Mouse (Mus musculus) kidney, embryonic 14.5 days (tissue): Measurements from ENCODE around the gene Mef2a. TPM values are rescaled to one million over a fixed set of nuclear protein-coding genes. Genes with fewer than 3 reads are reported as not detected.

Experiments used
- ATAC-seq: fragments of 200-750 bp; cut with Nextera tagmentation; 2 replicates; pipeline ENCODE4 v1.8.0; 2017; ENCODE audit warnings: moderate number of reproducible peaks, mild to moderate bottlenecking, moderate TSS enrichment, moderate library complexity; ENCODE audit not compliant: low FRiP score, low TSS enrichment
- H3K27ac ChIP-seq: fragments of 300-500 bp; sonication (generic); 2 replicates; pipeline ENCODE4 v1.5.1; 2014; ENCODE audit warnings: low read depth, mild to moderate bottlenecking, low read length, moderate library complexity, mixed read lengths
- H3K27me3 ChIP-seq: fragments of 300-500 bp; sonication (generic); 2 replicates; pipeline ENCODE4 v1.6.1; 2014; ENCODE audit warnings: mild to moderate bottlenecking, low read length; ENCODE audit not compliant: control insufficient read depth, insufficient read depth
- H3K36me3 ChIP-seq: fragments of 300-500 bp; sonication (generic); 2 replicates; pipeline ENCODE4 v1.6.1; 2014; ENCODE audit warnings: low read length, mixed read lengths; ENCODE audit not compliant: control insufficient read depth, insufficient read depth
- H3K4me1 ChIP-seq: fragments of 300-500 bp; sonication (generic); 2 replicates; pipeline ENCODE4 v1.6.1; 2014; ENCODE audit warnings: low read length, mixed read lengths; ENCODE audit not compliant: control insufficient read depth, insufficient read depth
- H3K4me2 ChIP-seq: fragments of 300-500 bp; sonication (generic); replicated peaks from 2 replicates; pipeline ENCODE4 v1.6.1; 2014; ENCODE audit warnings: low read depth, mild to moderate bottlenecking, low read length
- H3K4me3 ChIP-seq: fragments of 300-500 bp; sonication (generic); 2 replicates; pipeline ENCODE4 v1.5.1; 2014; ENCODE audit warnings: mild to moderate bottlenecking, low read length
- H3K9ac ChIP-seq: fragments of 300-500 bp; sonication (generic); 2 replicates; pipeline ENCODE4 v1.6.1; 2014; ENCODE audit warnings: low read depth, mild to moderate bottlenecking, low read length, moderate library complexity
- H3K9me3 ChIP-seq: fragments of 300-500 bp; sonication (generic); 2 replicates; pipeline ENCODE4 v1.6.1; 2016; ENCODE audit warnings: low read length; ENCODE audit not compliant: control insufficient read depth
- WGBS: fragments of 180-500 bp; shearing (Covaris S2); extraction: QIAGEN DNeasy Blood & Tissue Kit; methylation state at CpG from one replicate; pipeline ENCODE4 v1.1.7; 2014; 5-methylcytosine and 5-hydroxymethylcytosine counted together
- polyA plus RNA-seq: library from polyadenylated mRNA; unstranded; fragments of >200 nt; fragmentation: Nextera tagmentation; extraction: Ambion mirVana; gene quantifications from 2 replicates; pipeline ENCODE4 v1.2.1, GENCODE M21; 2014

Gene Mef2a
- polyA plus RNA-seq, 1 experiment from 2014 or later: 45.6 TPM

DNA sequence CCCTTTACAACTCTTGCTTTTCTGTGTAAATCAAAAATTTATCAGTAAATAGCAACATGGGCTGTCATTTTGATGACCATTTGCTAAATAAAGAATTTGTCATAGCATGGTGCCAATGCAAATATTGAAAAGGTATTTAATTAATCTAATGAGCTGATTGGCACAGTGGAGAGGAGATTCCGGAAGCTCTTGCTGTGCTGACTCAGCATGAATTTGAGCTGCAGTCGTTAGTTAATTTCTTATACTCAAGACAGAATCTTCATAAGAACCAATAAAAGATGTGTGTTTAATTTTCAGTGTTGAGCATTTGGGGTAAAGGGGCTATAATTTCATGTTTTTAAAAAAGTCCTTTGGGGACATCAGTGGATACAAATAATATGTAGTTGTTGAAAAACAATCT lies 31.5 kb upstream of the Mef2a start:
- Histone ChIP-seq H3K4me2 (no peak overlapping the region), H3K36me3 (no peaks in the 10 kb centered on the region), H3K9ac (no peak overlapping the region), H3K27ac (no peak overlapping the region), H3K27me3 (no peaks in the 10 kb centered on the region), H3K9me3 (no peaks in the 10 kb centered on the region), H3K4me1 (no peaks in the 10 kb centered on the region), H3K4me3 (no peak overlapping the region)
- no peak for ATAC-seq
- 87% methylated on average over 2 of the region's 2 CpGs for WGBS

DNA sequence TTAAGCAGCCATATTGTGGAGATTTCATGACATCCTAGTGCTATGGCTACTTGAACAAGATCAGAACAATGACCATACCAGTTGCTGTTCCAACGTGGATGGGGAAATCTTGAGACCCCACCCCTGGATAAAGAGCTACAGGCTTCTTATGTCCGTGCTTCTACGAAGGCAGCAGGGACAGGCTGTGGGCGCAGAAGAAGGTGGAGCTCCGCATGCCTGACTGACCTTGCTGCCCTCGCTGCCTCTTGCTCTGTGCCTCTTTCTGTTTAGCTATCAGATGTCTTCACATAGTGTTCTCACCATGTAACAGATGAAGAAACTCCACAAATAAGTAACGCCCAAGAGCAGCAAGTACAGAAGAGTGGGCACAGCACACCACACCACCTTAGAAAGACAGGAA lies 29.7 kb upstream of the Mef2a start:
- Histone ChIP-seq H3K4me1 (no peaks in the 10 kb centered on the region), H3K9ac (no peak overlapping the region), H3K27me3 (no peaks in the 10 kb centered on the region), H3K36me3 (no peaks in the 10 kb centered on the region), H3K4me2 (no peak overlapping the region), H3K4me3 (no peak overlapping the region), H3K9me3 (no peaks in the 10 kb centered on the region), H3K27ac (no peak overlapping the region)
- 52% methylated on average over 7 of the region's 7 CpGs for WGBS
- ATAC-seq: no peak

DNA sequence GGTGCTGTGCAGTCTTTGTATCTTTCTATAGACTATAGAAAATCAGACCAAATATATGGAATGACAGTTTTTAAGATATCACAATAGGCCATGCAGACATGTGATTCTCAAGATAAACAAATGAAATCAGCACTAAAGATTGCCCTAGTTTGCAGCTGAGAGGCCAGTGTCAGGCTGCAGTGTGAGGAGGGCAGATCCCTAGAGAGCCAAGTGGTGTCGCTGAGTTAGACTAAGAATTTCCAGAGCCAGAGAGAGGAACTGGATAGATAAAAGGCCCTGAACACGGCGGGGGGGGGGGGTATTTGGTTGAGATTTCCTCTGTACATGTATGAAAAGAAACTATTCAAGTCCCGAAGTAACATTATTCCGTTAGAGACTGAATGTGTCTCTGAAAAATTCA lies 28.7 kb upstream of the Mef2a start:
- H3K4me3 ChIP-seq: no peak overlapping the region
- no peak overlapping the region for H3K27ac ChIP-seq
- no peaks in the 10 kb centered on the region for H3K36me3 ChIP-seq
- no peak overlapping the region for H3K9ac ChIP-seq
- 61% methylated on average over 5 of the region's 5 CpGs for whole genome bisulfite sequencing
- no peaks in the 10 kb centered on the region for H3K27me3 ChIP-seq
- no peaks in the 10 kb centered on the region for H3K4me1 ChIP-seq
- no peaks in the 10 kb centered on the region for H3K9me3 ChIP-seq
- no peak for ATAC-seq
- H3K4me2 ChIP-seq: no peak overlapping the region

DNA sequence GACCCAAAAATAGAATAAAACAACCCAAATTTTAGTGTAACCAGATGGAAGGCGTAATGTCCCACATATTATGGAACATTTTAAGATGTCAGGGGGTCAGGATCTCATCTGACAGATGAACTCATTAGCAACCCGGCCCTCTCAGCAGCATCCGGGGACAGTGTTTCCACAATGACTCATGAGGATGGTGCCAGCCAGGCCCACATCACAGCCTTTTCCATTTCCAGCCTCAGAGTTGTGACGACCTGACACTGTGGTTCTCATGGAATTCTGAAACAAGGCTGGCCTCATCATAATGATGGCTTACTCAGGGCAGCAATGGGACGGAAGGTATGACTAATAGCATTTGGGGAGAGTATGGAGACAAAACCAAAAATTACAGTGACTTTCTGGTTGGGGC lies 18.1 kb upstream of the Mef2a start:
- Histone ChIP-seq H3K4me2 (no peak overlapping the region), H3K4me1 (no peaks in the 10 kb centered on the region), H3K9me3 (no peaks in the 10 kb centered on the region), H3K27ac (no peak overlapping the region), H3K4me3 (no peak overlapping the region), H3K36me3 (no peaks in the 10 kb centered on the region), H3K27me3 (no peaks in the 10 kb centered on the region), H3K9ac (no peak overlapping the region)
- no peak for ATAC-seq
- WGBS: 71% methylated on average over 5 of the region's 5 CpGs

DNA sequence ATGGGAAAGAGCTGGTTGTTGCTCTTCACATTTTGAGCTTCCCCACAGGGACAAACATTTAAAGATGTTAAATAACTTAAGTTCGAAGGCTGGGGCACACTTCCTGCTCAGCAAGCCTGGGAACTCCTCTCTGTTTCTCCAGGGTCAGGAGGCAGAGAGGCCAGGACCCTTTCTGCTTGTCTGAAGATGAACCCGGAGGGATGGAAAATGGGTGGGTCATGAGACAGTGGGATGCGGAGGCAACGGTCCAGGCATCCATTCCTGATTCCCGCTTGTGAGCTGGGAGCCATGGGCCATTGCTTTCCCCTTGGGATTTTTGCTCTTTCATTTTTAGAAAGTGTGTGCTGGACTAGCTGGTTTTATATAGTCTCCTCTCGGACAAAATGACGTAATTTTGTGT lies 17.4 kb upstream of the Mef2a start:
- WGBS: 64% methylated on average over 7 of the region's 7 CpGs
- Histone ChIP-seq H3K4me3 (no peak overlapping the region), H3K9ac (no peak overlapping the region), H3K27ac (no peak overlapping the region), H3K4me1 (no peaks in the 10 kb centered on the region), H3K4me2 (no peak overlapping the region), H3K9me3 (no peaks in the 10 kb centered on the region), H3K36me3 (no peaks in the 10 kb centered on the region), H3K27me3 (no peaks in the 10 kb centered on the region)
- ATAC-seq: no peak

DNA sequence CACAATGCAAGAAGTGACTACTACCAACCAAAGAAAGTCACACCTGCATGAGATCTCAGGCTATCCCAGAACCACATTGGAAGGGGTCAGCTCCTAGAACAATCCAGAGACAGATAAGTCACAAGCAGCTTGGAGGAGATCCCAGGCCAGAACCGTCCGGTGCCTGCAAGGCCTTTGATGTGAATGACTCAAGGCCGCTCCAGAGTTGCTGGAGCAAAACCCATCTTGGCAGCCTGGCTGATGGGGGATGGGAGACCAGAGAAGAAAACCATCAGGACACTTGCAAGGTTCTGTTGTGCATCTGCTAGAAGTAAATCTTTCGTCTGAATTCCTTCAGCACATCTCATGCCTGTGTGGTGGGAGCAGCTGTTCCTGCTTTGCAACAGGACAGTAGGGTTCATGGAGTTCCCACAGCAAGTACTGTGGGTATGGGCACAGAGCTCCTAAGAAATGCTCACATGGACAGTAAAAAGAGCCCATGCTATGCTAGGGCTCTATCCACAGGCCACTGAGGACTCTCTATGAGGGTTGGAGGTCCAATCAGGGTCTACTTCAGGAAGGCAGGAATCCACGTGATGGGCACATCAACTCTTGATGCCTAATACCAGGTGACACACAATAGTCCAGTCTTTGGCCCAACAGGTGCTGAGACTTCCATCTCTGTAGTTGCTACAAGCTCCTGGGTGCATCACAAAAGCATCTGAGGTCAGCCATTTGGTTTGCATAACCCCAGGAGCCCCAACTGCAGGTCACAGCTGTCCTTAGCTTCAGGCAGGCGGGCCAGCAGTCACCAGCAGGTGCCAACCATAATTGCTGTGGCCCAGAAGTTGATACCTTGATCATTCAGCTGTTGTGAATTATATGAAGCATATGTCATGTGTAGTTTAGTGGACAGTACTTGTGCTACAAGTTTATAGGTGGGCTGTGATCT lies 12.5 kb upstream of the Mef2a start:
- WGBS: 78% methylated on average over 6 of the region's 6 CpGs
- H3K27ac ChIP-seq: no peak overlapping the region
- no peak overlapping the region for H3K4me2 ChIP-seq
- H3K27me3 ChIP-seq: no peaks in the 10 kb centered on the region
- no peak for ATAC-seq
- no peak overlapping the region for H3K9ac ChIP-seq
- H3K4me3 ChIP-seq: no peak overlapping the region
- H3K4me1 ChIP-seq: 0 out of 2 replicates have a peak, but pooled peaks cover 3% of the 10 kb centered on the region
- no peaks in the 10 kb centered on the region for H3K9me3 ChIP-seq
- H3K36me3 ChIP-seq: no peaks in the 10 kb centered on the region

DNA sequence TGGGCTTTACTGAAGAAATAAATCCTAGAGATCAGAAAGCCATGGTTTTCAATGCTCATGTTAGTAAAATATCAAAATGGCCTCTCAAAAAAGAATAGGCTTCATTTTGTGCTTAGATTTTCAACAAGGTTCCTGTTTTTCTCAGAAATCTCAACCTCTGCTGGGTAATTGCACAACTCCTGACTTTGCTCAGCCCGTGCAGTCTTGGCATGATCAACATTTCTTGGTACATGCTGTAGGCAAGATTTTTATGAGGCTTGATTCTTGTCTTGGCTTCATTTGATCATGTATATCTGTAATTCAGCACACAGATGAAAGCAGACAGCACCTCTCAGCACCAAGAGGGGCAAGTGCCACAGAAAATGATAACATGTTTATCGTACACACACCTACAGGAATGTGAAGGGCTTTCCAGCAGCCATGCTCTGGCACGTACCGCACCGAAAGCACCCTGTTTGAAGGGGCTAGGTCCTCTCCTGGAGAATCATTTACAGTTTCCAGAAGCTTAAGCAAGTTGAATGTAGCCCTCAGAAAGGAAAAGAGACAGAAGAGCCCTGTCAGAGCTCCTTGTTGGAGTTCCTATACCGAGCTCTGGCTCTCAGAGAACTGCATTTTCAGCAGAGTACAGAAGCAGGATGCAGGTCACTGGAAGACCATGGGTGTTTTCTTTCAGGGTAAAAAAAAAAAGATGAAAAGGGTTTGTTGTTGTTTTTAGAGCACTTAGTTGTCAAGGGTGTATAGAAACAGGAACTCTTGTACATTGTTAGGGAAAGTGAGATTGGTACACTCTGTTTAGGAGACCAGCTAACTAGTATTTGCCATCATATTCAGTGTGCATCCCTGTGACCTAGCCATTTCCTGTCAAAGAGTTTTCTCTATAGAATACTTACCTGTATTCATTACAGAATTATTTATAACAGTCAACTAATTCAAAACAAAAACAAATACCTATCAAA lies 7.8 kb upstream of the Mef2a start:
- Histone ChIP-seq H3K36me3 (no peaks in the 10 kb centered on the region), H3K27me3 (no peaks in the 10 kb centered on the region), H3K4me3 (no peak overlapping the region), H3K9ac (no peak overlapping the region), H3K4me2 (no peak overlapping the region), H3K4me1 (0 out of 2 replicates have a peak, but pooled peaks cover 3% of the 10 kb centered on the region), H3K9me3 (no peaks in the 10 kb centered on the region), H3K27ac (no peak overlapping the region)
- ATAC-seq: no peak
- WGBS: 80% methylated on average over 6 of the region's 6 CpGs

DNA sequence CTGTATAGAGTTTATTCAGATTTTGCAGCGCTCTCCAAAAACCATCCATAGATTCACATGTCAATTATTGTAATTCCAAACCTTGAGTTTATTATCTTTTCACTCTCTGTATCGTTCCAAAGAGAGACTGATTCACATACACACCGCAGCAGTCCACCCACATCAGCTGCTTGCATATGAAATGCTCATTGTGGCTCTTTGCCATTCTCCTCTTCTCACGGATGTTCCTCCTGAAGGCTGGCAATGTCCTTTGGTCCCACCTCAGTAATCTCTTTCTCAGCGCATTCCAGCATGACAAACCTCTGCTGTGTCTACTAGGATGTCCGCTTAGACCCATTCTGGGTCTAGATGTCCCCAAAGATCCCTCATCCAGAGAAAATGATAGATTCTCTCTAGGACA lies 4.1 kb upstream of the Mef2a start:
- no peaks in the 10 kb centered on the region for H3K9me3 ChIP-seq
- no peak overlapping the region for H3K4me2 ChIP-seq
- no peak overlapping the region for H3K4me3 ChIP-seq
- no peaks in the 10 kb centered on the region for H3K36me3 ChIP-seq
- no peaks in the 10 kb centered on the region for H3K27me3 ChIP-seq
- ATAC-seq: no peak
- WGBS: 89% methylated on average over 6 of the region's 6 CpGs
- peaks cover 6% of the 10 kb centered on the region; the same call in 1 of the 2 replicates for H3K4me1 ChIP-seq
- H3K27ac ChIP-seq: no peak overlapping the region
- no peak overlapping the region for H3K9ac ChIP-seq
